Mouse (Mus musculus) heart, postnatal 10 days (tissue): ENCODE data around the gene Kmt2d. TPM values are rescaled to one million over a fixed set of nuclear protein-coding genes. Genes with fewer than 3 reads are reported as not detected.

ENCODE experiments used
- DNase-seq, 2 experiments: peaks; one replicate each; pipeline ENCODE4 v3.0.0; 2021
- intact Hi-C: fragments of 180-260 bp; cut with DNase I; formaldehyde crosslinking; loops from one replicate; pipeline ENCODE4 v1.15.1; 2025
- total RNA-seq, 2 experiments: library from RNA; stranded (reverse); gene quantifications; 2 replicates each; pipeline ENCODE4 v1.2.3; 2021

Kmt2d gene
- total RNA-seq, 2 experiments from 2014 or later: 63.0 to 72.1 TPM

- no peak for DNase-seq
- intact Hi-C loops: no loop called here
Measured at GRCm38 (mm10) chr15:98863451-98863958, 7.5 kb downstream of the Kmt2d start.

- DNase-seq: no peak
- intact Hi-C loops: no loop called here
Measured at GRCm38 (mm10) chr15:98861701-98862410, 9.1 kb downstream of the Kmt2d start.

DNA sequence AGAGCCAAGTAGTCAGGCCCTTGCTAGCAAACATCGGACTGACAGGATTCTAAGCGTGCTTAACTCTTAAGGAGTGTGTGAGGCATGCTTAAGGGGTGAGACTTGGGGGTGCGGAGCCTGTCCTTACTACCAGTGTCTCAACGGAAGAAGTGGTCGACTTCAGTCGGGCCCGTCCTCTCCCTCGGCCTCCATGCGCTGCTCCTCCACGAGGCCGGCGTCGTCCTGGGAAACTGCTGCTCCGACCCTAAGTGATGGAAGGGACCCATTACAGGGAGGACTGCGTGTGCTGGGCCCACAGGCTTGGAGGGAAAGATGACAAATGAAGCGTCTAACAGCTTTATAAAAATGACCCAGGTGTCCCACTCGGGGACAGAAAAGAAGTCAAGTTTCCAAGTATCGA is 10.1 kb downstream of the Kmt2d start:
- intact Hi-C loops: no loop called here
- DNase-seq: no peak

DNA sequence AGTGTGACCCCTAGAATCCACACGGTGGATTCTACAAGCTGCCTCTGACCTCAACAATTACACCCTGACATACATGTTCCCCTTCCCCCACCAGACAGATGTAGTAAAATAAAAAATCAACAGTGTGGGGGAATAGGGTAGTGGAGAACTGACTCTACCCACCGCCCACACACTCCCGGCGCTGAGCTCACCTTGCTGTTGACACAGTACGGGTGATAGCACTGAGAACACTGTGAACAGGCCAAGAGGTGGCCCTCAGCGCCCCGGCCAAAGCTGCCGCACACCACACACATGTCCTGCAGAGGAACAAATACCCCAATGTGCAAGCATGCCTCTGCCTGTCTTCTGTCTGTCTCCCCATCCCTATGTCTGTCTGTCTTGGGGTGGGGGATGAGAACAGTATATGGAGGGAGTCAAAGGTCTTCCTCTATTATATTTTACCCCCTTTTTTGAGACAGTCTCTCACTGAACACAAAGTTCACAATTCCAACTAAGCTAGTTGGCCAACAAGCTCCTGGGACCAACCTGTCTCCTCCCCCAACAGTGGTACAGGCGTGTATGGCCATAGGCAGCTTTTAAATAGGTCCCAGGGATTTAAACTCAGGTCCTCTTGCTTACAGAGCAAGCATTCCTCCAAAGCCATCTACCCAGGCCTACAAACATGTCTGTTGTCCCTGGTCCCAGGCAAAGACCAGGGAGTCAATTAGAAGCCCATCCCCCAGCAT is 11.5 kb downstream of the Kmt2d start:
- DNase-seq: no peak
- intact Hi-C loops: no loop called here

DNA sequence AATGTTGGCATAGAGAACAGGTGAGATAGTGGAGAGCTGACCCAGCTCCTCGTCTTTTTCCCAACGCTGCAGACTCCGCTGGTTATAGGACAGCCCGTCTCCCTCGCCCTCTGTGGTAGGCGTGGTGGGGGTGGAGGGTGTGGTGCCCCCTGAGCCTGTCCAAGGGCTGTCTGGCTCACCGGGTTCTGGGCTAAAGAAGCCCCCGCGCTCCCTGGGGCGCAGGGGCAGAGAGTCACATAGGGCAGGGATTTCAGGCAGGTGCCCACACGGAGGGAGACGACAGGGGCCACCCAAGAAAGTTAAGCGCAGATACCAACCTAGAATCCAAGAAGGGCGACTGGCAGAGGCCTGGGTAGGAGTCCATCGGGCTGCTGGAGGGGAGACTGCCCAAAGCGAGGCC is 16.8 kb downstream of the Kmt2d start:
- DNase-seq: no peak
- intact Hi-C loops: no loop called here

DNA sequence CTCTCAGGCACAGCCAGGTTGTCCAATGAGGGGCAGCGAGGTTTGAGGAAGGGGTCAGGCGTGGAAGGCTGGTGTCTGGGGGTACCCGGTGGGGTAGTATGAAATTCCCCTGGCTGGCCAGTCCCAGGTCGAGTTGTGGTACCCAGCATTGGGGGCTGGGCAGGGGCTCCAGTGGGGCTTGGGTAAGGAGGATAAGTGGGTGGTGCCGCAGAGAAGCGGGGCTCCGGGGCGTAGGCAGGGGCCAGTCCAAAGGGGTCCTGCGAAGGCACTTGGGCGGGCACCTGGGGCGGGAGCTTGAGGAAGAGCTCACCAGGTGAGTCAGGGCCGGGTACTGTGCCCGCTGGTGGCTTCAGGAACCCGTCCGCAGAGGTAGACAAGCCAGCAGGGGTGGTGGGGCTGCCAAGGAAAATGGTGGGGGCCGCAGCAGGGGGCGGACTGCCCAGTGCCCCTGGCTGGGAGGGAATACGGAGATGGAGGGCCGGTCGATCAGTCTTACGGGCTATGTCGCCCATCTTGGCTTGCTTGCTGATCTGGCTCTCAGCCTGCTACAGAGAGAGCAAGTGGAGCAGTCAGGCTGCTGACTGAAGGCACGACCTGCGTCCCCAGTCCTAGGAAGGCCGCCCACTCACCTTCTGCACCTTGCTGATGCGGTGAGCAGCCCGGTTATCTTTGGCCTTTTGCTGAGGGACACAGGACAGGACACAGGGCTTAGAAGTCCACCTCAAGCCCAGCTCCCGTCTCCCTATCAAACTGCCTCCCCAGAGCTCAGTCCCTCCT is 17.7 kb downstream of the Kmt2d start:
- no peak for DNase-seq
- intact Hi-C loops: no loop called here

GRCm38 (mm10) chr15:98852733-98853132 is 18.3 kb downstream of the Kmt2d start:
- no peak for DNase-seq
- intact Hi-C loops: no loop called here

DNA sequence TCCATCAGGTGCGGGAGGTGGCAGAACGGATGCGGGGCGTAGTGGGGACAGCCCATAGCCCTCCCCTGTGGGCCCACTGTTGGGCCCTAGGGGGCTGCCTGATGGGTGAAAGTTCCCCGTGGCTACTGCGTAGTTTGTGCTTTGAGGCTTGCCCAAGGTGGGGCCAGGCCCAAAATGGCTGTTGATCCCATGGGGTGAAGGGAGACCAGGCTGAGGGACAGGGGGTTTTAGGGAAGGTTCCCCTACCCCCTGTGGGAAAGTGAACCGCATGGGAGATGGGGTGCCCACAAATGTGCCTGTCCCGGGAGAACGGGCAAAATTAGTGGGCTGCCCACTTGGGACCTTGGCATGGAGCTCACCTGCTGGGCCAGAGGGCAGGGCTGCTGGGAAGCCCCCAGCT is 18.9 kb downstream of the Kmt2d start:
- no peak for DNase-seq
- intact Hi-C loops: no loop called here

DNA sequence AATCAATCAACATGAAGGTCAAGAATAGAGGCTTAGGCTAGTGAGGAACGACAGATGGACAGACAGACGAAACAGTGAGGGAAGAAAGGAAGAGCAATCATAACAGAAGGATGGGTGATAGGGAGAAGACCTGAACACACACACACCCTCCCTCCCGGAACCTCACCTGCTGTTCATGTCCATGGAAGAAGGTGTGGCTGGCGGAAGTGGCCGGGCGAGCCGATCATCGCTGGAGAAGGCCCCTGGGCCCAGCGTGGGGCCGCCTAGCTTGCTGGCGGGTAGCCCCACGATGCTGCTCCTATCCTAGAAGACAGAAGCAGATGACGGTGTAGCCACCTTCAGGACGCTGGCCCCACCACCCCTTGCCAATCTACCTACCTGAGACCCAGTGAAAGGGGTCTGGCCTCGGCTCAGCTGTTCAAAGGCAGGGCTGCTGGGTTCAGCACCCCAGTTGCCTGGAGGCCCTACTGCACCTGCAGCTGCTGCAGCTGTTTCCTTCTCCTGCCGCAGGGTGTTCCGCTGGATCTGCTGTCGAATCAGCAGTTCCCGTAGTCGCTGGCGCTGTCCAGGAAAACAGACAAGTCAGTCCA is 19.7 kb downstream of the Kmt2d start:
- DNase-seq: no peak
- intact Hi-C loops: no loop called here

DNA sequence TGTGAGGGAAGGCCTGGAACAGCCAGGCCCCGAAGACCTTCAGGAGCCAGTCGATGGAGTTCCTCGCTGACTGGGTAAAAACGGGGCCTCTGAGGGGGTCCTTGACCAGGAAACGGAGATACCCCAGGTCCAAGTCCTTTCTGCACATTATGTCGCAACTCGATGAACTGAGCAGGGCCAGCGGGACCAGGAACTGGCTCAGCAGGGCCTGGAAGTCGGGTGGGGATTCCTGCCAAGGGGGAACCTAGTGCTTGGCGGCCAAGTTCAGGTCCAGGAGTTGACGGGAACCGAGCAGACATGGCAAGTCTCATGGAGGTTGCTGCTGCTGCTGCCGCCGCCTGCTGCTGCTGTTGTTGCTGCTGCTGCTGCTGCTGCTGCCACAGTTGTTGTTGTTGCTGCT is 20.3 kb downstream of the Kmt2d start:
- intact Hi-C loops: no loop called here
- no peak for DNase-seq

GRCm38 (mm10) chr15:98849956-98850600 is 20.9 kb downstream of the Kmt2d start:
- DNase-seq: no peak
- intact Hi-C loops: no loop called here

DNA sequence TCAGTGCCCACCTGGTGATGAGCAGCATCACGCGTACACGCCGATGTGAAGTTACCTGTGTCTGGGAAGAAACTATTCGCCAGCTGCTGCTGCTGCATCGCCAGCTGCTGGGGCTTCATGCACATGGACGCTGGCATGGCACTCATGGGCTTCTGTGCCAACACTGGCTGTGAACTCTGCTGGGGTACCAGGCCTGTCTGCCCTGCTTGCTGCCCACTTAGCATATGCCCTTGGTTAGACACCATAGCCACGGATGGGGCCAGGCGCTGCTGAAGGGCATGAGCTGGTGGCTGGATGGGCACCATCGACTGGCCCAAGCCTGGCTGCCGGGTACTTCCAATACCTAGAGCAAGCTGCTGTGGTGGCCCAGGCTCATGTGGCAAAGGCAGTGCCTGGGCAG is 21.8 kb downstream of the Kmt2d start:
- intact Hi-C loops: no loop called here

DNA sequence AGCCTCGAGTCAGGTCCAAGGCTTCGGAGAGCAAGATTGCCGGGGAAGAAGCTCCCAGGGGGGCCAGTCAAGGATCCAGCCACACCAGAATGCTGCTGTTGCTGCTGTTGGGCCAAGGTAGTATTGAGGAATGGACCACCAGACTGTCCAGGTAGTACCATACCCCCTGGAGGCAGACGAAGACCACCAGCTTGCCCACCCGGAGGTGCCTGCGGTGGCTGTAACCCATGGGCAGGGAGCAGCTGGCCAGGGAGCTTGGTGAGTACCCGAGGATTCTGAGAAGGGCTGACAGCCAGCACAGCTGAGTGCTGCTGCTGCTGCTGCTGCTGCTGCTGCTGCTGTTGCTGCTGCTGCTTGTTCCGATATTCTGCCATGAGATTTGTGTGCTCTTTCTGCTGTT is 24.9 kb downstream of the Kmt2d start:
- DNase-seq: no peak
- intact Hi-C loops: no loop called here

More for the DNA sequence above, 21.8 kb downstream of the Kmt2d start:
- DNase-seq: no peak

- no peak for DNase-seq
- intact Hi-C loops: no loop called here
Measured at GRCm38 (mm10) chr15:98845149-98845548, 25.9 kb downstream of the Kmt2d start.

DNA sequence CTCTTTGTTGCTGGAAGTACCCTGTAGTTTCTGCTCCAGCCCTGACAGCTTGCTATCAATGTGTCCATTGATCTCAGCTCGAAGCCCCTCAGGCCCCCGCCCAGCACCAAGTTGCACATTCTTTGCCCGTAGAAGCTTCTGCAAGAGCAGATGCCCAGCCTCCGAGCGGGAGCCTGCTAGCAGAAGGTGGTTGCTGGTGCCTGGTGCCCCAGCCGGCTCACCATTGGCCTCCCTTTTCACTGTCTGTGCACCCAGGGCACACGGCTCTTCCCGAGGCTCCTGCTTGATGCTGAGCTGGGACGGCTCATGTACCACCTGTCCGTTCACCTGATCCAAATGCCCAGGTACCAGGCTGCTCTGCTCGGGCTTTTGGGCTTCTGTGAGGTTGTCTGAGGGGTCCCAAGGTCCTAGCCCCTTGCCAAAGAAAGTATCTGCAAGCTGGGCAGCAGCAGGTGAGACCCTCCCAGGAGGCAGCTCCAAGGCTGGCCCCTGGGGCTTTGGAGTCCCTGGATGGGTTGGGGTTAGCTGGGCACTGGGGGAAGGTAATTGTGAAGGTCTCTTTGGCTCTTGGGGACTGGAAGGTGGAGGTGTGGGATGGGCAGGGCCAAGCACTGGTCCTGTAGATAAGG is 27.3 kb downstream of the Kmt2d start:
- no peak for DNase-seq
- intact Hi-C loops: no loop called here

DNA sequence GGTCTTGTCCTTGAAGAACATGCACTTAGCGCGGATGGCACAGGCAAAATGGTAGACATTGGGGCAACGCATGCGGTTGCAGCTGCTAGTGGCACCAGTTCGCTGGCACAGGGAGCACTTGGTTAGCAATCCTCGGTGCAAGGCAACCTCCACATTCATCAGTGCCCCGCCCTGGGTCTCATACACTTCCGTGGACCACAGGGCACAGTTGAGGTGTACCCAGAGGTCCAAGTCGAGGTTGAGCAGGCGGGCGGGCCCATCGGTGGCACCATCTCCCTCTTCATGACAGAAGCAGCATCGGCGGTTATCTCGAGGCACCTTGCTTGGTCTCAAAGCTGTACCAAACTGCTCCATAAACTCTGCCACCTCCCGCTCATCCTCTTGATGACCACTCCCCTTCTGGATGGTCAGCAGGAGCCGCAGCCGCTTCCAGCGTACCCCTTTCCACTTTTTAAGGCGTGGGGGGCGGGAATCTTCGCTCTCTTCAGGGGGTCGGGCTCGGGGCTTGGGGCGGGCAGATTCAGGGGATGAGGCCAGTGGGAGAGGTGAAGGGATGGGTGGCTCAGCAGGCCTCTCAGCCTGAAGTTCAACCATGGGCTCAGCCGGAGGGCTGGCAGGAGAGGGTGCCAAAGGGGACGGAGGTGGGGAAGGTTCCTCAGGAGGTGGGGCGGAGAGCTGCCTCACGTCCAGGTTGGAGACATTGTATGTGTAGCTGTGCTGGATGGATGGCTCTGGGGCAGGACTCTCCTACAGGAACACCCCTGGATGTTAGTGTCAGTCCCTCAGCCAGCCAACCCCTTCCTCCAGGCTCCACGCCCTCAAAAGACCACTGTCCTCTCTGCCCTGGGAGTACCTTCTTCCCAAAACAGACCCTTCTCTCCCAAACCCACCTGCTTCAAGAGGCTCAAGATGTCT is 31.1 kb downstream of the Kmt2d start:
- intact Hi-C loops: no loop called here
- DNase-seq: no peak

DNA sequence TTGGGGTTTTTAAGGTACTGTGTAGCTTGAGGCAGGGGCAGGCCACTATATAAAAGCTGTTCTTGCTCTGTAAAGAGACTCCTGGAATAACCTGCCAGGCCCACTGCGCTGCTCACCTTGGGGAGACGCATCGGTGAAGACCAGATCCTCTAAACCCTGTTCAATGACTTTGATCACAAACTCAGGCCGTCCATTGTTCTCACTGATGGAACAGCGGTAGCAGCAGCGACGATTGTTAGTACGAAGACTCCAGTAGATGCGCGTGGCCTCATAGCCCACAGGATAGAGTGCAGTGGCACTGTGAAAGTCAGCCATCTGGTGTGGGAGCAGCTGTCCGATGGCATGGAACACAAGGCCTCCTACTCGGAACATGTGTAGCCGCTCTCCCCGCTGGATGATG is 31.8 kb downstream of the Kmt2d start:
- intact Hi-C loops: no loop called here
- no peak for DNase-seq

DNA sequence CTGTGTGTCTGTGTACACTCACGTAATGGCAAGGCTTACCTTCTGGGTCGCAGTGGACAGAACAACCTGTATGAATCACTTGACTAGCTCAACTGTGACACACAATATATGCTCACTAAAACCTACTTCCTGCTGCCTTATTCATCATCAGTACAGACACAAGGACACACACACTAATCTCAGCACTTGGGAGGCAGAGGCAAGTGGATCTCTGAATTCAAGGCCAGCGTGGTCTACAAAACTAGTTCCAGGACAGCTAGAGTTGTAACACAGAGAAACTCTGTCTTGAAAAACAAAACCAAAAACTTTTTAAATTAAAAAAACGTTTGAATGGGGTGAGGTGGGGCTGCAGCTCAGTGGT is 33.3 kb downstream of the Kmt2d start:
- DNase-seq: no peak
- intact Hi-C loops: no loop called here
